Mouse (Mus musculus) small intestine, adult 2 months (tissue): ENCODE data around the gene Unc45a.

ENCODE experiments used
- CTCF ChIP-seq: fragments of 200-500 bp; IDR thresholded peaks from 2 replicates; pipeline ENCODE4 v1.5.1; 2012; ENCODE audit warnings: low read depth, mild to moderate bottlenecking, control low read depth, inconsistent platforms, low read length, moderate library complexity, mixed read lengths; ENCODE audit not compliant: insufficient replicate concordance, insufficient read length; ENCODE audit errors: extremely low read depth
- POLR2A ChIP-seq: fragments of 200-500 bp; IDR thresholded peaks from 2 replicates; pipeline ENCODE4 v1.6.1; 2012; ENCODE audit warnings: low read depth, mild to moderate bottlenecking, control low read depth, inconsistent platforms, low read length, moderate library complexity

DNA sequence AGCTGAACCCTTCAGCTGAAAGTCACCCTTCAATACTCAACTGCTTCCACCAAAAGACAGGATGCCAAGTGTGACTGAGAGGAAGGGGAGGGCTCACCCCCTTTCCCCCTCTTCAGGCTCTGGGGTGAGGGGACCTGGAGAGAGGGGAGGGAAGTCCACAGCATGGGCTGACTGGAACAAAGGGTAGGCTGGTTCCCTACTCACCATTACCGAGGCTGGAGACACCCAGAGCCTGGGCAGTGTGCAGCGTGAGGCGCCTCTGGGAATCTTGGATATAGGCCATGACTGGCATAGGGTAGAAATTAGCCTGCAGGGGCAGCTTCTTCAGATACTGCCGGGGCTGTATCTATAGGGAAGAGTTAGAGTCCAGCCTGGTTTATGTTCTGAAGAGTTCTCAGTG, 17.2 kb upstream of the Unc45a start:
- TF ChIP-seq CTCF = no peak
- TF ChIP-seq POLR2A = no peak
